Mouse (Mus musculus): ENCODE results near the gene Gm13276.

DNA sequence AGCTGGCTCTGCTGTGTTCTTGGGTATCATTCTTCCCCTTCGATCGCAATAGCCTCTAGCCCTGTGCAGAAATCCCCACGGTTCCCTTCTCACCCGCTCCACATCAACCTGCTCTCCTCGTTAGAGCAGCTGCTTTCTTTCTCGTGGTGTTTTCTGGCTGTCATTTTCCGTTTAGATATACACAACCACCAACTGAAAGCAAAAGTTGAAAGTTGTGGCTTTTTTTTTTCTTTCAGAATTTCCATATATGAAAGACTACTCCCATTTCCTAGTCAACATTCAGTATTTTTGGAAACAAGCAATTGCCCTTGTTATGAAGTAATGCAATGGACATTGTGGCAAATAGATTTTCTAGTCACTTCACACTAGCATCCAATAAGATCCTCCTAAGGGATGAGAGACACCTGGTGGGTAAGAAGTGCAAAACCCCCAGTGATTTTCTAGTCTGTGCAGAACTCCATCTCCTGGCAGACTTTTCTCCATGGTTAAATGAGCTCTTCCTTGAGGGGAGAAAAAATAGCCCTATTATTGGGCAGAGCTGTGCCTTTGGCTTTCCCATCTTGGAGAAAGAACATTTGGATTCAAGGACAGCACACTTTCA is 42.6 kb upstream of the Gm13276 start:
- no peak for TF ChIP-seq POLR2A (IDR thresholded peaks at IDR 0.05; ENCODE audit: extremely low read depth, insufficient read depth, low read length)
- 0 out of 2 replicates have a peak, but pooled peaks have one; percentile 4 for TF ChIP-seq CTCF (IDR thresholded peaks at IDR 0.05; ENCODE audit: extremely low read depth, insufficient read depth, low read length)
